Mouse (Mus musculus) spleen, adult 2 months (tissue): Measurements from ENCODE around the gene Shisa3. TPM values are rescaled to one million over a fixed set of nuclear protein-coding genes. Genes with fewer than 3 reads are reported as not detected.

ENCODE experiments used
- DNase-seq, 2 experiments: peaks; one replicate each; pipeline versions ENCODE4 v3.0.0 to v3.0.0-alpha.2; 2012 to 2021; ENCODE audit warnings: low spot score in 2 of 2, low read depth in 1 of 2
- H3K27ac ChIP-seq: fragments of 200-500 bp; 2 replicates; pipeline ENCODE4 v1.5.1; 2012; ENCODE audit warnings: low read length, inconsistent platforms; ENCODE audit not compliant: insufficient read depth
- H3K27me3 ChIP-seq: fragments of 200-500 bp; 2 replicates; pipeline ENCODE4 v1.6.1; 2012; ENCODE audit warnings: mild to moderate bottlenecking, moderate library complexity, low read length, inconsistent platforms; ENCODE audit not compliant: control insufficient read depth, insufficient read depth
- H3K36me3 ChIP-seq: fragments of 200-500 bp; 2 replicates; pipeline ENCODE4 v1.6.1; 2012; ENCODE audit warnings: mild to moderate bottlenecking, low read length, inconsistent platforms; ENCODE audit not compliant: control insufficient read depth, insufficient read depth
- H3K4me1 ChIP-seq: fragments of 200-500 bp; 2 replicates; pipeline ENCODE4 v1.6.1; 2011; ENCODE audit warnings: inconsistent platforms; ENCODE audit not compliant: control insufficient read depth, insufficient read depth, insufficient read length
- H3K4me3 ChIP-seq: fragments of 200-500 bp; 2 replicates; pipeline ENCODE4 v1.5.1; 2011; ENCODE audit warnings: mild to moderate bottlenecking, inconsistent platforms; ENCODE audit not compliant: insufficient read depth, insufficient read length; ENCODE audit errors: extremely low read depth
- CTCF ChIP-seq: fragments of 200-500 bp; IDR thresholded peaks from 2 replicates; pipeline ENCODE4 v1.5.1; 2011; ENCODE audit warnings: mild to moderate bottlenecking, inconsistent platforms; ENCODE audit not compliant: insufficient read depth, insufficient read length, insufficient replicate concordance; ENCODE audit errors: extremely low read depth
- POLR2A ChIP-seq: fragments of 200-500 bp; IDR thresholded peaks from 2 replicates; pipeline ENCODE4 v1.6.1; 2011; ENCODE audit warnings: low read depth, low read length, inconsistent platforms
- WGBS: fragments of 180-500 bp; shearing (Covaris S2); methylation state at CpG from one replicate; pipeline ENCODE4 v1.1.7; 2018; 5-methylcytosine and 5-hydroxymethylcytosine counted together
- polyA plus RNA-seq: library from polyadenylated mRNA; depleted of rRNA; stranded (reverse); fragments of >200 nt; gene quantifications from 2 replicates; pipeline ENCODE4 v1.2.3, GENCODE M21; 2012; rRNA removed

The Shisa3 gene
- polyA plus RNA-seq, 1 experiment, result 1.1 TPM

GRCm38 (mm10) chr5:67655696-67656519, 48.2 kb downstream of the Shisa3 start:
- TF ChIP-seq POLR2A (no peak), CTCF (no peak)
- DNase-seq, result no peak
- 96% methylated on average over 14 of the region's 14 CpGs for WGBS
- peaks cover 20% of the 10 kb centered on the region for H3K36me3 ChIP-seq
- H3K4me3 ChIP-seq, result no peak overlapping the region
- no peak overlapping the region for H3K27ac ChIP-seq
- H3K4me1 ChIP-seq, result no peaks in the 10 kb centered on the region
- H3K27me3 ChIP-seq, result no peaks in the 10 kb centered on the region

GRCm38 (mm10) chr5:67656821-67657259, 49.2 kb downstream of the Shisa3 start:
- no peaks in the 10 kb centered on the region for H3K27me3 ChIP-seq
- WGBS, result 93% methylated on average over 13 of the region's 13 CpGs
- no peaks in the 10 kb centered on the region for H3K4me1 ChIP-seq
- peaks cover 20% of the 10 kb centered on the region for H3K36me3 ChIP-seq
- TF ChIP-seq POLR2A, result no peak
- TF ChIP-seq CTCF, result no peak
- H3K4me3 ChIP-seq, result no peak overlapping the region
- no peak overlapping the region for H3K27ac ChIP-seq
- DNase-seq, result no peak

DNA sequence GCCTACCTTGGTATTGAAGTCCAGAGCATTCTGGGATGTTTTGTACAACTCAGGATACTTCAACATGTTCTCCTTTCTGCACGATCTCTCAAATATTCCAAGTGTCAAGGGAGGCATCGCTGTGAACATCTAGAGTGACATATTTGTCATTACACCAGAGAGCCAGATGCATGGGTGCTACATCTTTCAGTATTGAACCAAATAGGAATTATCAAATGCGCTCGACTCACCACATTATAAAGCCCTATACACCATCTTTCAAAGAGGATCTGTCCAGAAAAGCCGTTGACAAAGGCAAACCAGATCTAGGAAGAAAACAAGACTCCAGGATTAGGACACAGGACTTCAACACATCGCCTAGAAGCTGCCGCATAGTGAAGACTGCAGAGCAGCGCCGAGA, 52.2 kb downstream of the Shisa3 start:
- no peak for TF ChIP-seq POLR2A
- no peak for TF ChIP-seq CTCF
- no peak for DNase-seq
- no peaks in the 10 kb centered on the region for H3K27me3 ChIP-seq
- no peak overlapping the region for H3K27ac ChIP-seq
- H3K4me1 ChIP-seq, result no peaks in the 10 kb centered on the region
- peaks cover 22% of the 10 kb centered on the region for H3K36me3 ChIP-seq
- H3K4me3 ChIP-seq, result no peak overlapping the region
- 96% methylated on average over 9 of the region's 9 CpGs for WGBS

- H3K36me3 ChIP-seq, result peaks cover 27% of the 10 kb centered on the region
- no peak for TF ChIP-seq CTCF
- no peak for TF ChIP-seq POLR2A
- WGBS, result 88% methylated on average over 6 of the region's 6 CpGs
- no peaks in the 10 kb centered on the region for H3K27me3 ChIP-seq
- H3K4me1 ChIP-seq, result no peaks in the 10 kb centered on the region
- H3K27ac ChIP-seq, result no peak overlapping the region
- DNase-seq, result no peak
- H3K4me3 ChIP-seq, result no peak overlapping the region
Measured at GRCm38 (mm10) chr5:67662715-67663114, 55.0 kb downstream of the Shisa3 start.

GRCm38 (mm10) chr5:67669436-67669896, 61.8 kb downstream of the Shisa3 start:
- Histone ChIP-seq H3K36me3 (peaks cover 19% of the 10 kb centered on the region), H3K4me1 (no peaks in the 10 kb centered on the region), H3K27ac (no peak overlapping the region), H3K4me3 (no peak overlapping the region), H3K27me3 (no peaks in the 10 kb centered on the region)
- DNase-seq, result no peak
- WGBS, result 80% methylated on average over 13 of the region's 13 CpGs
- no peak for TF ChIP-seq CTCF
- TF ChIP-seq POLR2A, result no peak

- Histone ChIP-seq H3K4me3 (no peak overlapping the region), H3K27me3 (no peaks in the 10 kb centered on the region), H3K4me1 (no peaks in the 10 kb centered on the region), H3K36me3 (peaks cover 20% of the 10 kb centered on the region), H3K27ac (no peak overlapping the region)
- TF ChIP-seq CTCF, result no peak
- no peak for DNase-seq
- 68% methylated on average over 6 of the region's 6 CpGs for WGBS
Measured at GRCm38 (mm10) chr5:67670158-67670557, 62.5 kb downstream of the Shisa3 start.

DNA sequence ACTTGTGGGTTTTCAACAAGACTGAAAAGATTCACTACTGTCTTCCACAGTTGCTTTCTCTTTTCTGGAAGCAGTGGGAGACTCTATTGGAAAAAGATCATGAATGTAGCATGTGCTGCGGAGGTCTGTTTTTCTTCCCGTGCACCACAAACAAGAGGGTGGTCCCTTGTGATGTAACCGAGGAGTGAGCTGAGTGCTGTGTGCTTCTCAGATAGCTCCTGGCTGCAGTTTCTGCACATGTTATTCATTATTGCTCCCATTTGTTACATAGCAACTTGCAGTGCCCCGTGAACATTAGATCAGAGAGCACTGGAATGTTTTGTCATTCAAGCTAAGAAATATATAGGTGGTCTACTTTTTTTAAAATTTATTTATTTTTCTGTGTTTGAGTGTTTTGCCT, 65.3 kb downstream of the Shisa3 start:
- H3K4me3 ChIP-seq, result no peak overlapping the region
- H3K27me3 ChIP-seq, result no peaks in the 10 kb centered on the region
- H3K36me3 ChIP-seq, result peaks cover 21% of the 10 kb centered on the region
- H3K4me1 ChIP-seq, result no peaks in the 10 kb centered on the region
- 94% methylated on average over 4 of the region's 4 CpGs for WGBS
- DNase-seq, result no peak
- TF ChIP-seq POLR2A, result no peak
- TF ChIP-seq CTCF, result no peak
- no peak overlapping the region for H3K27ac ChIP-seq

Other genes with a start within 250 kb of the Shisa3 start
- 0.69 and 1.1 TPM in 2 replicates for gene Bend4, start 179.6 kb upstream of the Shisa3 start, polyA plus RNA-seq
- gene Atp8a1, start 239.6 kb downstream of the Shisa3 start, polyA plus RNA-seq, result 24.6 and 38.1 TPM in 2 replicates